In genomic region chr1:151427888-151428262, GRCm38 (mm10) we compare ENCODE assay signal across 7 mouse cellular contexts. TPM values are rescaled to one million over a fixed set of nuclear protein-coding genes. Genes with fewer than 3 reads are reported as not detected.
DNase-seq lines count a peak whose midpoint lies in the region; ATAC-seq lines count a peak whose summit lies in the region.

No protein-coding gene starts in this region.

- peaks cover 15% of the 10 kb centered on the region for H3K4me1 ChIP-seq in lung, embryonic 16.5 days (replicated peaks; ENCODE audit: control insufficient read depth, insufficient read depth, low read length)
- peaks cover 14% of the 10 kb centered on the region for H3K4me1 ChIP-seq in embryonic facial prominence, embryonic 14.5 days (ENCODE audit: control insufficient read depth, insufficient read depth, low read length)
- no peaks in the 10 kb centered on the region for H3K4me1 ChIP-seq in limb, embryonic 11.5 days (ENCODE audit: control insufficient read depth, insufficient read depth, low read length)
- peaks cover 11% of the 10 kb centered on the region for H3K4me1 ChIP-seq in stomach, embryonic 14.5 days (ENCODE audit: control insufficient read depth, insufficient read depth, low read length)

- 0% methylated on average over 26 of the region's 26 CpGs for WGBS in lung, embryonic 16.5 days
- under 1% methylated on average over 25 of the region's 26 CpGs for WGBS in embryonic facial prominence, embryonic 14.5 days
- 1% methylated on average over 26 of the region's 26 CpGs for WGBS in limb, embryonic 11.5 days
- WGBS in stomach, embryonic 14.5 days = under 1% methylated on average over 26 of the region's 26 CpGs

- H3K4me3 ChIP-seq in lung, embryonic 16.5 days (ENCODE audit: low read length) = peak overlapping the region; percentile 97
- H3K4me3 ChIP-seq in embryonic facial prominence, embryonic 14.5 days (ENCODE audit: low read depth, low read length) = peak overlapping the region; percentile 81
- peak overlapping the region; percentile 92 for H3K4me3 ChIP-seq in limb, embryonic 11.5 days (ENCODE audit: low read depth, low read length)
- H3K4me3 ChIP-seq in stomach, embryonic 14.5 days (ENCODE audit: low read depth, low read length) = peak overlapping the region; percentile 88

- no peaks in the 10 kb centered on the region for H3K9me3 ChIP-seq in lung, embryonic 16.5 days (ENCODE audit: control insufficient read depth, low read length)
- H3K9me3 ChIP-seq in embryonic facial prominence, embryonic 14.5 days (ENCODE audit: control insufficient read depth, low read length) = no peaks in the 10 kb centered on the region
- H3K9me3 ChIP-seq in limb, embryonic 11.5 days (ENCODE audit: control insufficient read depth, low read length) = no peaks in the 10 kb centered on the region
- H3K9me3 ChIP-seq in stomach, embryonic 14.5 days (ENCODE audit: control insufficient read depth, low read depth, low read length) = no peaks in the 10 kb centered on the region

- H3K36me3 ChIP-seq in lung, embryonic 16.5 days (ENCODE audit: control insufficient read depth, insufficient read depth, low read length) = no peaks in the 10 kb centered on the region
- peaks cover 2% of the 10 kb centered on the region; the same call in 1 of the 2 replicates for H3K36me3 ChIP-seq in embryonic facial prominence, embryonic 14.5 days (ENCODE audit: control insufficient read depth, insufficient read depth, low read length)
- no peaks in the 10 kb centered on the region for H3K36me3 ChIP-seq in limb, embryonic 11.5 days (ENCODE audit: control insufficient read depth, insufficient read depth, low read length)
- no peaks in the 10 kb centered on the region for H3K36me3 ChIP-seq in stomach, embryonic 14.5 days (ENCODE audit: control insufficient read depth, insufficient read depth, low read length)

- peak overlapping the region; percentile 74 for H3K4me2 ChIP-seq in lung, embryonic 16.5 days (ENCODE audit: low read depth, low read length)
- H3K4me2 ChIP-seq in embryonic facial prominence, embryonic 14.5 days (ENCODE audit: low read depth, low read length) = peak overlapping the region; percentile 69
- H3K4me2 ChIP-seq in limb, embryonic 11.5 days (ENCODE audit: low read depth, severe bottlenecking) = peak overlapping the region; percentile 49
- H3K4me2 ChIP-seq in stomach, embryonic 14.5 days (replicated peaks; ENCODE audit: low read depth, low read length) = peak overlapping the region; percentile 58

- H3K27me3 ChIP-seq in lung, embryonic 16.5 days (ENCODE audit: control insufficient read depth, insufficient read depth, low read depth, low read length) = no peaks in the 10 kb centered on the region
- H3K27me3 ChIP-seq in embryonic facial prominence, embryonic 14.5 days (replicated peaks; ENCODE audit: control insufficient read depth, insufficient read depth, low read length) = no peaks in the 10 kb centered on the region
- H3K27me3 ChIP-seq in limb, embryonic 11.5 days (ENCODE audit: control insufficient read depth, insufficient read depth, low read length) = no peaks in the 10 kb centered on the region
- no peaks in the 10 kb centered on the region for H3K27me3 ChIP-seq in stomach, embryonic 14.5 days (ENCODE audit: control insufficient read depth, insufficient read depth, low read length)

- peak overlapping the region; percentile 92 for H3K27ac ChIP-seq in lung, embryonic 16.5 days (ENCODE audit: low read length)
- peak overlapping the region; percentile 67 for H3K27ac ChIP-seq in embryonic facial prominence, embryonic 14.5 days (replicated peaks; ENCODE audit: low read depth, low read length)
- peak overlapping the region; percentile 74; the same call in 1 of the 2 replicates for H3K27ac ChIP-seq in limb, embryonic 11.5 days (replicated peaks; ENCODE audit: low read depth, low read length)
- peak overlapping the region; percentile 77; the same call in 1 of the 2 replicates for H3K27ac ChIP-seq in stomach, embryonic 14.5 days (ENCODE audit: low read length)

- peak overlapping the region; percentile 91 for H3K9ac ChIP-seq in lung, embryonic 16.5 days (ENCODE audit: low read length)
- peak overlapping the region; percentile 96 for H3K9ac ChIP-seq in embryonic facial prominence, embryonic 14.5 days (ENCODE audit: low read depth, low read length)
- H3K9ac ChIP-seq in limb, embryonic 11.5 days (ENCODE audit: low read length) = peak overlapping the region; percentile 91
- peak overlapping the region; percentile 71 for H3K9ac ChIP-seq in stomach, embryonic 14.5 days (replicated peaks; ENCODE audit: low read depth, low read length)

- no peak for DNase-seq in lung, adult 18-20 months
- peak; percentile 13 for DNase-seq in embryonic facial prominence, embryonic 14.5 days (ENCODE audit: low spot score)
- DNase-seq in limb, embryonic 11.5 days (ENCODE audit: low spot score) = no peak
- no peak for DNase-seq in right cerebral cortex, adult 2 months (ENCODE audit: low spot score in 2 of 2)
- no peak for DNase-seq in ovary, postnatal 36 days (ENCODE audit: low spot score)

- ATAC-seq in lung, embryonic 16.5 days (ENCODE audit: low read depth) = peak; percentile 57
- ATAC-seq in embryonic facial prominence, embryonic 14.5 days (ENCODE audit: low read depth) = peak; percentile 48
- peak; percentile 78 for ATAC-seq in limb, embryonic 11.5 days (ENCODE audit: insufficient number of reproducible peaks, low FRiP score, low TSS enrichment, low read depth)
- ATAC-seq in stomach, embryonic 14.5 days (ENCODE audit: insufficient number of reproducible peaks, insufficient read depth, low FRiP score, low read depth) = peak; percentile 64

RNA-seq across cellular contexts. Expression of gene Swt1, which starts 0.4 kb away (rescaled TPM):
- 32.0 and 38.7 TPM in 2 replicates for polyA plus RNA-seq in lung, embryonic 16.5 days (2015; fragmentation: Nextera tagmentation; extraction: Ambion mirVana)
- polyA plus RNA-seq in embryonic facial prominence, embryonic 14.5 days (2014; fragmentation: Nextera tagmentation; extraction: Ambion mirVana) = 20.9 and 22.3 TPM in 2 replicates
- polyA plus RNA-seq in limb, embryonic 11.5 days (2014; fragmentation: Nextera tagmentation; extraction: Ambion mirVana) = 18.9 and 22.9 TPM in 2 replicates
- 31.9 and 33.6 TPM in 2 replicates for polyA plus RNA-seq in stomach, embryonic 14.5 days (2014; fragmentation: Nextera tagmentation; extraction: Ambion mirVana)

RNA-seq across cellular contexts. Expression of gene Trmt1l, which starts 0.5 kb away (rescaled TPM):
- 39.9 and 41.7 TPM in 2 replicates for polyA plus RNA-seq in lung, embryonic 16.5 days (2015; fragmentation: Nextera tagmentation; extraction: Ambion mirVana)
- 35.0 and 35.3 TPM in 2 replicates for polyA plus RNA-seq in embryonic facial prominence, embryonic 14.5 days (2014; fragmentation: Nextera tagmentation; extraction: Ambion mirVana)
- 49.6 and 51.7 TPM in 2 replicates for polyA plus RNA-seq in limb, embryonic 11.5 days (2014; fragmentation: Nextera tagmentation; extraction: Ambion mirVana)
- 42.3 and 44.7 TPM in 2 replicates for polyA plus RNA-seq in stomach, embryonic 14.5 days (2014; fragmentation: Nextera tagmentation; extraction: Ambion mirVana)
